Mouse (Mus musculus) 3134 (cell line): ENCODE data around the gene Gm37240.
"Not testable (repeated sequence)": the region's sequence is repeated elsewhere in the genome, so short reads cannot be mapped to it uniquely, and the experiment has no call there.

Experiments
- DNase-seq: peaks from one replicate; pipeline ENCODE4 v3.0.0-alpha.2; 2011; ENCODE audit warnings: low spot score; ENCODE audit not compliant: insufficient read length; ENCODE audit errors: extremely low read depth

The Gm37240 gene

GRCm38 (mm10) chr3:84675710-84676109 is 1211.6 kb downstream of the Gm37240 start:
- DNase-seq = no peak

GRCm38 (mm10) chr3:84673552-84673951 is 1213.8 kb downstream of the Gm37240 start:
- no peak for DNase-seq

GRCm38 (mm10) chr3:84672136-84672535 is 1215.2 kb downstream of the Gm37240 start:
- DNase-seq = no peak

- no peak for DNase-seq
Measured at GRCm38 (mm10) chr3:84668957-84669356, 1218.4 kb downstream of the Gm37240 start.

GRCm38 (mm10) chr3:84665255-84666073 is 1221.9 kb downstream of the Gm37240 start:
- DNase-seq = no peak

- DNase-seq = no peak
Measured at GRCm38 (mm10) chr3:84664686-84665085, 1222.6 kb downstream of the Gm37240 start.

GRCm38 (mm10) chr3:84663858-84664257 is 1223.5 kb downstream of the Gm37240 start:
- DNase-seq = no peak

GRCm38 (mm10) chr3:84663079-84663478 is 1224.2 kb downstream of the Gm37240 start:
- no peak for DNase-seq

GRCm38 (mm10) chr3:84660380-84660779 is 1226.9 kb downstream of the Gm37240 start:
- DNase-seq = no peak

- DNase-seq = no peak
Measured at GRCm38 (mm10) chr3:84658872-84659271, 1228.4 kb downstream of the Gm37240 start.

- DNase-seq = no peak
Measured at GRCm38 (mm10) chr3:84658017-84658416, 1229.3 kb downstream of the Gm37240 start.

- no peak for DNase-seq
Measured at GRCm38 (mm10) chr3:84657240-84657639, 1230.1 kb downstream of the Gm37240 start.

- not testable (repeated sequence) for DNase-seq
Measured at GRCm38 (mm10) chr3:84655785-84656150, 1231.5 kb downstream of the Gm37240 start.

- no peak for DNase-seq
Measured at GRCm38 (mm10) chr3:84654900-84655784, 1232.2 kb downstream of the Gm37240 start.

- DNase-seq = no peak
Measured at GRCm38 (mm10) chr3:84654246-84654826, 1233.0 kb downstream of the Gm37240 start.

- no peak for DNase-seq
Measured at GRCm38 (mm10) chr3:84653557-84654245, 1233.6 kb downstream of the Gm37240 start.

- DNase-seq = no peak
Measured at GRCm38 (mm10) chr3:84652643-84653556, 1234.4 kb downstream of the Gm37240 start.

- DNase-seq = no peak
Measured at GRCm38 (mm10) chr3:84649578-84650327, 1237.6 kb downstream of the Gm37240 start.

- DNase-seq = not testable (repeated sequence)
Measured at GRCm38 (mm10) chr3:84648069-84648468, 1239.2 kb downstream of the Gm37240 start.
